Mouse (Mus musculus) liver (tissue): ENCODE data around the gene Egln2.

Experiments
- DNase-seq: peaks from one replicate; pipeline ENCODE4 v3.0.0-alpha.2; 2020; ENCODE audit warnings: mixed read lengths

Gene Egln2

GRCm38 (mm10) chr7:27130521-27131370 is 35.9 kb downstream of the Egln2 start:
- no peak for DNase-seq

- DNase-seq, result no peak
Observed at GRCm38 (mm10) chr7:27129811-27130210, 36.8 kb downstream of the Egln2 start.

- no peak for DNase-seq
Observed at GRCm38 (mm10) chr7:27128946-27129345, 37.7 kb downstream of the Egln2 start.

- peak; percentile 21 for DNase-seq
Observed at GRCm38 (mm10) chr7:27128162-27128561, 38.4 kb downstream of the Egln2 start.

GRCm38 (mm10) chr7:27124969-27125368 is 41.6 kb downstream of the Egln2 start:
- DNase-seq, result no peak

GRCm38 (mm10) chr7:27124305-27124832 is 42.2 kb downstream of the Egln2 start:
- no peak for DNase-seq

- DNase-seq, result no peak
Observed at GRCm38 (mm10) chr7:27119676-27120075, 46.9 kb downstream of the Egln2 start, which contains the start of gene Cyp2f2. TSS of gene Cyp2f2 (plus strand) at chr7:27119909.

- no peak for DNase-seq
Observed at GRCm38 (mm10) chr7:27118033-27118511, 48.5 kb downstream of the Egln2 start.

- no peak for DNase-seq
Observed at GRCm38 (mm10) chr7:27111987-27112386, 54.6 kb downstream of the Egln2 start.

GRCm38 (mm10) chr7:27111038-27111437 is 55.6 kb downstream of the Egln2 start:
- no peak for DNase-seq

GRCm38 (mm10) chr7:27110327-27110726 is 56.3 kb downstream of the Egln2 start:
- no peak for DNase-seq
